Mouse (Mus musculus) limb, embryonic 14.5 days (tissue): ENCODE results near the gene Pmepa1. TPM values are rescaled to one million over a fixed set of nuclear protein-coding genes. Genes with fewer than 3 reads are reported as not detected.

ENCODE experiments used
- ATAC-seq: fragments of 200-750 bp; cut with Nextera tagmentation; 2 replicates; pipeline ENCODE4 v1.8.0; 2017; ENCODE audit warnings: low read depth, moderate number of reproducible peaks, moderate TSS enrichment; ENCODE audit not compliant: low FRiP score
- DNase-seq: peaks from one replicate; pipeline ENCODE4 v3.0.0-alpha.2; 2015; ENCODE audit warnings: low spot score
- H3K27ac ChIP-seq: fragments of 300-500 bp; sonication (generic); replicated peaks from 2 replicates; pipeline ENCODE4 v1.5.1; 2014; ENCODE audit warnings: low read depth, mild to moderate bottlenecking, low read length, moderate library complexity, mixed read lengths
- H3K27me3 ChIP-seq: fragments of 300-500 bp; sonication (generic); 2 replicates; pipeline ENCODE4 v1.6.1; 2014; ENCODE audit warnings: low read length, mixed read lengths; ENCODE audit not compliant: control insufficient read depth, insufficient read depth
- H3K36me3 ChIP-seq: fragments of 300-500 bp; sonication (generic); 2 replicates; pipeline ENCODE4 v1.6.1; 2014; ENCODE audit warnings: mild to moderate bottlenecking, low read length, moderate library complexity, mixed read lengths; ENCODE audit not compliant: control insufficient read depth, insufficient read depth
- H3K4me1 ChIP-seq: fragments of 300-500 bp; sonication (generic); 2 replicates; pipeline ENCODE4 v1.6.1; 2014; ENCODE audit warnings: antibody characterized with exemption, low read length, mixed read lengths; ENCODE audit not compliant: control insufficient read depth, insufficient read depth
- H3K4me2 ChIP-seq: fragments of 300-500 bp; sonication (generic); replicated peaks from 2 replicates; pipeline ENCODE4 v1.6.1; 2014; ENCODE audit warnings: low read depth, mild to moderate bottlenecking, low read length, moderate library complexity; ENCODE audit not compliant: severe bottlenecking
- H3K4me3 ChIP-seq: fragments of 300-500 bp; sonication (generic); replicated peaks from 2 replicates; pipeline ENCODE4 v1.5.1; 2014; ENCODE audit warnings: low read length
- H3K9ac ChIP-seq: fragments of 300-500 bp; sonication (generic); 2 replicates; pipeline ENCODE4 v1.6.1; 2014; ENCODE audit warnings: mild to moderate bottlenecking, low read depth, low read length, moderate library complexity; ENCODE audit not compliant: severe bottlenecking
- H3K9me3 ChIP-seq: fragments of 300-500 bp; sonication (generic); 2 replicates; pipeline ENCODE4 v1.6.1; 2016; ENCODE audit warnings: low read length; ENCODE audit not compliant: control insufficient read depth
- POLR2A ChIP-seq: fragments of 200-500 bp; IDR thresholded peaks from 2 replicates; pipeline ENCODE4 v1.8.0; 2012; ENCODE audit warnings: inconsistent platforms, mild to moderate bottlenecking, moderate library complexity, borderline replicate concordance; ENCODE audit not compliant: insufficient read depth, insufficient read length; ENCODE audit errors: extremely low read depth
- WGBS: fragments of 180-500 bp; shearing (Covaris S2); extraction: QIAGEN DNeasy Blood & Tissue Kit; methylation state at CpG from one replicate; pipeline ENCODE4 v1.1.7; 2014; 5-methylcytosine and 5-hydroxymethylcytosine counted together
- polyA plus RNA-seq, 2 experiments: library from polyadenylated mRNA; depleted of rRNA in 1 of 2; stranded (reverse) in 1 of 2; unstranded in 1 of 2; fragments of >200 nt; fragmentation: Nextera tagmentation in 1 of 2; extraction: Ambion mirVana in 1 of 2; gene quantifications; 2 replicates each; pipeline versions ENCODE4 v1.2.1 to v1.2.3; 2012 to 2014

Pmepa1 gene
- polyA plus RNA-seq, 2 experiments = 10.2 to 41.0 TPM

DNA sequence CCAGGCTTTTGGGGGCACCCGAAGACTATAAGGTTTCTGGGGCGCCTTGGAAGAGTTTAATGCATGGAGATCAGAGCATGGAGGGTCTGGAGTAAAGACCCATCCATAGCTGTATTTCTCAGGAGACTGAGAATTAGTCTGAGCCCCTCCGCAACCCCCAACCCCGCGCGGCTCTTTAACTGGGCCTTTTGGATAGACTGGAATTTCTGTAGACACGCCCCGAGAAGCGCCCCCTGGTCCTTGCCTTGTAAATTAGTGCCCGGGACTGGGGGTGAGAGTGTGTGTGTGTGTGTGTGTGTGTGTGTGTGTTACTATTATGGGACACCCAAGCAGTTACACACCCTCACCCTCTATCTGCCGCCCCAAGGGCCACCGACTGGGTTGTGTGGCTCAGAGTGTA, 526 bp upstream of the Pmepa1 start:
- H3K36me3 ChIP-seq = no peaks in the 10 kb centered on the region
- no peak for TF ChIP-seq POLR2A
- DNase-seq (peak; percentile 54), ATAC-seq (peak; percentile 21)
- under 1% methylated on average over 12 of the region's 12 CpGs for WGBS
- peak overlapping the region; percentile 80 for H3K4me2 ChIP-seq
- no peaks in the 10 kb centered on the region for H3K9me3 ChIP-seq
- no peaks in the 10 kb centered on the region for H3K27me3 ChIP-seq
- peak overlapping the region; percentile 90 for H3K27ac ChIP-seq
- H3K4me1 ChIP-seq = peaks cover 51% of the 10 kb centered on the region
- peak overlapping the region; percentile 98 for H3K9ac ChIP-seq
- peak overlapping the region; percentile 92 for H3K4me3 ChIP-seq

DNA sequence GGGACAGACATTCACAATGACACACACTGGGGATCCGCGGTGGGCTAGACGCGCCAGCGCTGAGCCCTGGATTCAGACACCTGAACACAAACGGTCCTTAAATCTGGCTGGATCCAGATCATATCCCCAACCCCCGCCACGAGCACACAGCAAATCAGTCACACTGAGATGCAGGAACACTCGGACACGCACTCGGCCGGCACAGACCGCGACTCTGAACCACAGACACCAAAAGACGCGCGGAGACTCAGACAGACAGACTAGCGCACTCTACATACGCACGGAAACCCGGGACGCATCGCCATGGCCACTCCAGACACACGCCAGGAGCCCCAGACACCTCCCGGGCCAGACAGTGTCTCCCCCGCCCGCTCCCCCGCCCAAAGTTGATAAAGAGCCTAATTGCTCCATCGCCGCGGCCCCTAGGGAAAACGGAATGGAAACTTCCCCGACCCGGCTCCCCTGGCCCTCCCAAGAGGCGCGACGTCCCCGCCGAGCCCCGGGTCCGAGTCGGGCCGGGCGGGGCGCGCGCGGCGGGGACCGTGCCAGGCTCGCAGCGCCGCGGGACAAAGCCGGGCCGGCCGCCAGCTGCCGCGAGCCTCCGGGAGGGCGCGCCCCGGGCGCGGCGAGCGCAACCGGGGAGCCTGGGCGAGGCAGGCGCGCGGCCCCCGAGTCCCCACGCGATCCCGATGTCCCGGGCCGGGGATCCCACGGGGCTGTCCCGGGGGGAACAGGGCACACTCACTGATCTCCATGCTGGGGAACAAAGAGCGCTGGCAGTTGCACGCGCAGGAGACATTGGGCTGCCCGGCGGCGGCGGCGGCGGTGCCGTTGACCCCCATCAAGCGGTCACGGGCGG, 761 bp downstream of the Pmepa1 start:
- Histone ChIP-seq H3K36me3 (no peaks in the 10 kb centered on the region), H3K4me2 (peak overlapping the region; percentile 80), H3K9me3 (no peaks in the 10 kb centered on the region), H3K9ac (peak overlapping the region; percentile 98), H3K27me3 (no peaks in the 10 kb centered on the region), H3K27ac (peak overlapping the region; percentile 90), H3K4me3 (peak overlapping the region; percentile 92), H3K4me1 (peaks cover 51% of the 10 kb centered on the region)
- WGBS = 0% methylated on average over 28 of the region's 93 CpGs
- no peak for TF ChIP-seq POLR2A
- peak; percentile 50 for DNase-seq
- ATAC-seq = no peak

DNA sequence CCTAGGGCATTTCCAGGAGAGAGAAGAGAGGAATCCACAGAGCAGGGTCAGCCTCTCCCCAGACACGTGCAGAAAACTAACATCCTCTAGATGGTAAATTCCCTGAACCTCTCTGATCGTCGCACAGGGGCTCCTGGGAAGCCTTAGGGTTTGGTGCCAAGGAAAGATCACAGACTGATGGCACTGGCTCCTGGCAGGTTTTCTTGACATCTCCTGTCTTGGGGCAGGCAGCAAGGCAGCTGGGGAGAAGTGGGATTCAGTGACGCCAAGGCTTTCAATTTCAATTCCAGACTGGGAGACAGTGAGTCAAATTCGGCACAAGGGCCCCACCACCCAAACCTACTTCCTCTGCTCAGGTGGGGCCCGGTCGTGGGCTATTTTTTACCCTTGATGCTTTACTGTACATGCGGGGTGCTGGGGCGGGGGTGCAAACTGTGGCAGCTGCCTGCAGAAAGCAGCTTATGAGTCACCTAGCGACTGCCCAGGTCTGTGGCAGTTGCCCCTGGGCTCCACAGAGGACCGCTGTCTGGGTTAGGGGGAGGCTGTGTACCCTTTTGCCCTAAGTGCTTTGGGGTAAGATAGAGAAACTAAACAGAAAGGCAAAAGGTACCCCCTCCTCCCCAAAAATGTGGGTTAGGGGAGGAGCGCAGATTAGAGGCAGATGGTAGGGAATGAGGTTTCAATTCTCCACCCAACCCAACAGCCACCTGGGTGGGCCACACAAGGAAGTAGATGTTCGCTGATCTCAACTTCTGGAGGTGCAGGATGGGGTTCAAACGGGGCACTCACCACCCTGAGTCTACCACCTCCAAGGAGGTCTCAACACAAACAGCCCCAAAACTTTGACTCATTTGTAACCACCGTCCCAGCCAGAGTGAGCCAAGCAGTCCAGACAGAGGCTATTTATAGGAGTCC, 1.6 kb downstream of the Pmepa1 start:
- DNase-seq (no peak), ATAC-seq (no peak; the same call in 1 of the 2 replicates)
- H3K9ac ChIP-seq = peak overlapping the region; percentile 98
- no peaks in the 10 kb centered on the region for H3K9me3 ChIP-seq
- no peaks in the 10 kb centered on the region for H3K36me3 ChIP-seq
- 8% methylated on average over 15 of the region's 15 CpGs for whole genome bisulfite sequencing
- peak overlapping the region; percentile 92 for H3K4me3 ChIP-seq
- H3K27me3 ChIP-seq = no peaks in the 10 kb centered on the region
- TF ChIP-seq POLR2A = no peak
- H3K27ac ChIP-seq = peak overlapping the region; percentile 90
- H3K4me2 ChIP-seq = peak overlapping the region; percentile 80
- peaks cover 59% of the 10 kb centered on the region for H3K4me1 ChIP-seq

DNA sequence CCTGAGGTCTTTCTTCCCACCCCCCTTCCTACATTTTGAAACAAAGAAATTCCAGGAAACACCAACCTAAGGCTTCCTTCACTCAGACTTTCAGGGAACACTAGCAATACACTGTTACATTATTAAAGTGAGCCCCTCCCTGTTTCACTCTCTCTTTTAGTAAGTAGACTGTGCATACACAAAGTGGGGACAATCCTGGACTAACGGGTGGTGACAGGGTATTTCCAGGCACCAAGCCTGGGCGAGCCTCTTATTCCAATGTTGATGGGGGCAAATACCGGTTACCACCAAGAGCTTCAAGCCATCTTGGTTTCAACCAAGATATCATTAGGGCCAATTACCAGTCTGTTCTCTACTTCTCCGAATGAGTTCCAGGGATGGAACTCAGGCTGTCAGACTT, 2.4 kb downstream of the Pmepa1 start:
- H3K9me3 ChIP-seq = no peaks in the 10 kb centered on the region
- TF ChIP-seq POLR2A = no peak
- H3K9ac ChIP-seq = no peak overlapping the region
- no peaks in the 10 kb centered on the region for H3K27me3 ChIP-seq
- WGBS = 58% methylated on average over 4 of the region's 4 CpGs
- ATAC-seq (no peak), DNase-seq (no peak)
- no peak overlapping the region for H3K27ac ChIP-seq
- peak overlapping the region; percentile 80 for H3K4me2 ChIP-seq
- no peaks in the 10 kb centered on the region for H3K36me3 ChIP-seq
- peaks cover 61% of the 10 kb centered on the region for H3K4me1 ChIP-seq
- peak overlapping the region; percentile 92 for H3K4me3 ChIP-seq

DNA sequence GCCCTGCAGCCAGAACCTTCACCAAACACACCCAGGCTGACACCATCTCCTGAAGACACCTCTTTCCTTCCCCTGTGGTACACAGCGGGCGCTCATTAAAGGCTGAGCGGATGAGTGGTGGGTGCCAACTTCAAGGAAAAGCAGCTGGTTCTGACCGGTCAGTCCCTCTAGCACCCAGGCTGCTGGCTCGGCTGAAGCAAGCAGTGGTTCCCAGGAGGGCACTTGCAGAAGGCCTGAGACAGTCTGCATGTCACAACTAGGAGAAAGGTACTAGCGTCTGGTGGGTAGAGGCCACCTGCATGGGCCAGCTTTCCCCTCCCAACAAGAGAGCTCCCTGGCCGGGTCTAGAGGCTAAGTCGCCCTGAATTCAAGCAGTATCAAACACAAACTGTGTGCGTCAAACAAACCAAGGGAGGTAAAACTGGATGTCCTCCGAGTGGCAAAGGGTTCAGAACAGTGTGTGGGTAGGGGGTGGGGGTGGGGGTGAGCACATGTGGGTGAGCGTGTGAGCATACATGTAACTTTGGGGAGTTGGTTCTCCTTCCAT, 3.9 kb downstream of the Pmepa1 start:
- Histone ChIP-seq H3K27ac (no peak overlapping the region), H3K4me2 (peak overlapping the region; percentile 21), H3K4me3 (no peak overlapping the region), H3K27me3 (no peaks in the 10 kb centered on the region), H3K36me3 (no peaks in the 10 kb centered on the region), H3K9ac (no peak overlapping the region), H3K9me3 (no peaks in the 10 kb centered on the region), H3K4me1 (peaks cover 57% of the 10 kb centered on the region)
- WGBS = 76% methylated on average over 11 of the region's 11 CpGs
- no peak for DNase-seq
- no peak for ATAC-seq
- no peak for TF ChIP-seq POLR2A
